Mouse (Mus musculus) adrenal gland, adult (tissue): ENCODE results near the gene Pfdn6.
"Not testable (repeated sequence)": the region's sequence is repeated elsewhere in the genome, so short reads cannot be mapped to it uniquely, and the experiment has no call there.

Experiments
- DNase-seq, 2 experiments: peaks; one replicate each; pipeline ENCODE4 v3.0.0; 2022 to 2023; ENCODE audit warnings: low spot score in 1 of 2; ENCODE audit not compliant: inconsistent age in 2 of 2

Gene Pfdn6

GRCm38 (mm10) chr17:33916847-33917655, 23.1 kb downstream of the Pfdn6 start:
- DNase-seq, result peak; percentile 59 to 67

- peak in 1 of 2 experiments; percentile 85 for DNase-seq
Measured at GRCm38 (mm10) chr17:33916294-33916693, 23.8 kb downstream of the Pfdn6 start.

GRCm38 (mm10) chr17:33915671-33916250, 24.4 kb downstream of the Pfdn6 start, which contains the start of the genes Tapbp and Zbtb22:
Gene Tapbp, plus strand, starts transcription at chr17:33915899.
Gene Zbtb22, plus strand, starts transcription at chr17:33915904.
- DNase-seq, result peak; percentile 97 to 99

GRCm38 (mm10) chr17:33914969-33915391, 25.2 kb downstream of the Pfdn6 start:
- DNase-seq, result peak in 1 of 2 experiments; percentile 54

GRCm38 (mm10) chr17:33913905-33914304, 26.2 kb downstream of the Pfdn6 start:
- peak in 1 of 2 experiments; percentile 39 for DNase-seq

- DNase-seq, result peak in 1 of 2 experiments; percentile 34
Measured at GRCm38 (mm10) chr17:33913264-33913663, 26.9 kb downstream of the Pfdn6 start.

- DNase-seq, result peak in 1 of 2 experiments; percentile 58
Measured at GRCm38 (mm10) chr17:33911813-33912414, 28.2 kb downstream of the Pfdn6 start.

GRCm38 (mm10) chr17:33911052-33911812, 28.9 kb downstream of the Pfdn6 start:
- DNase-seq, result no peak

GRCm38 (mm10) chr17:33910346-33911051, 29.6 kb downstream of the Pfdn6 start:
- DNase-seq, result no peak

GRCm38 (mm10) chr17:33909869-33910250, 30.3 kb downstream of the Pfdn6 start:
- DNase-seq, result peak; percentile 77 to 91

- peak; percentile 99 for DNase-seq
Measured at GRCm38 (mm10) chr17:33909077-33909868, 30.9 kb downstream of the Pfdn6 start, which contains the start of gene Daxx. Gene Daxx, plus strand, starts transcription at chr17:33909414.

- DNase-seq, result peak; percentile 68 to 86
Measured at GRCm38 (mm10) chr17:33908331-33909076, 31.6 kb downstream of the Pfdn6 start.

- DNase-seq, result not testable (repeated sequence)
Measured at GRCm38 (mm10) chr17:33904835-33905234, 35.3 kb downstream of the Pfdn6 start, which contains the start of gene Platr17. Gene Platr17, plus strand, starts transcription at chr17:33905135.

GRCm38 (mm10) chr17:33903911-33904651, 36.1 kb downstream of the Pfdn6 start:
- DNase-seq, result peak in 1 of 2 experiments; percentile 63

GRCm38 (mm10) chr17:33902491-33902890, 37.7 kb downstream of the Pfdn6 start:
- no peak for DNase-seq

- no peak for DNase-seq
Measured at GRCm38 (mm10) chr17:33902079-33902478, 38.1 kb downstream of the Pfdn6 start.

GRCm38 (mm10) chr17:33901653-33902052, 38.5 kb downstream of the Pfdn6 start:
- DNase-seq, result no peak

GRCm38 (mm10) chr17:33900989-33901314, 39.2 kb downstream of the Pfdn6 start:
- DNase-seq, result no peak
